ENCODE assay signal across 18 mouse cellular contexts in the genomic region with DNA sequence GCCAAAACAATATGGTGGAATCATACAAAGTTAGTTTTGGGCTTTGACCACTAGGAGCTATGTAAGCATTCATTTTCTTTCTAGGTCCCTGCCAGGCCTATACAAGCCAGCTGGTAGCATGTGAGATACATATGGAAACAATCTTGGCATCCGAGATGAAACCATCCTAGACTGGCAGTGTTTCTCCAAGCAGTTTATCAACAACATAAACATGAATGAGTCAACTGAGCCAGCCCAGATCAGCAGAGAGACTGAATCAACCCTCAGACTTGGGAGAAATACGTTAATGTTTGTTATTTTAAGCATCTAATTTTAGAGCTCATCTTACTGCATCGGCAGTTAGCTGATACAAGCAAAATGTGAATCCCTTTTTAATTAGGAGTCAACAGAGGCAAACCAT.
DNase-seq lines count a peak whose midpoint lies in the region; ATAC-seq and TF ChIP-seq lines count a peak whose summit lies in the region.
"Had no signal": no experiment of that assay in that cellular context is flagged by ENCODE, and none has a peak within 500 bp of the region (broad histone marks: within the 10 kb centered on the region; RNA-seq: fewer than 3 reads in every experiment).

No protein-coding gene starts in this region.

- H3K4me1 ChIP-seq in intestine, postnatal 0 days (replicated peaks; ENCODE audit: control insufficient read depth, insufficient read depth, low read length): no peaks in the 10 kb centered on the region
- no peaks in the 10 kb centered on the region for H3K4me1 ChIP-seq in intestine, embryonic 16.5 days (ENCODE audit: control insufficient read depth, insufficient read depth, low read length)
- H3K4me1 ChIP-seq in forebrain, embryonic 16.5 days (replicated peaks; ENCODE audit: control insufficient read depth, insufficient read depth, low read length): no peaks in the 10 kb centered on the region
- H3K4me1 ChIP-seq: hindbrain, embryonic 13.5 days; midbrain, embryonic 15.5 days; neural tube, embryonic 12.5 days had no signal

- H3K27ac ChIP-seq in intestine, postnatal 0 days (ENCODE audit: low read depth, low read length): no peak overlapping the region
- H3K27ac ChIP-seq in intestine, embryonic 16.5 days (ENCODE audit: low read length): no peak overlapping the region
- no peak overlapping the region for H3K27ac ChIP-seq in forebrain, embryonic 16.5 days (ENCODE audit: low read length)
- H3K27ac ChIP-seq: hindbrain, embryonic 13.5 days; kidney, postnatal 0 days; left cerebral cortex, adult 2 months; liver, embryonic 14.5 days; midbrain, embryonic 15.5 days; neural tube, embryonic 12.5 days had no signal

- H3K9me3 ChIP-seq in intestine, postnatal 0 days (ENCODE audit: control insufficient read depth): no peaks in the 10 kb centered on the region
- H3K9me3 ChIP-seq in intestine, embryonic 16.5 days (ENCODE audit: control insufficient read depth, low read length): no peaks in the 10 kb centered on the region
- no peaks in the 10 kb centered on the region for H3K9me3 ChIP-seq in forebrain, embryonic 16.5 days (ENCODE audit: control insufficient read depth, low read length)
- H3K9me3 ChIP-seq: hindbrain, embryonic 13.5 days; midbrain, embryonic 15.5 days; neural tube, embryonic 12.5 days had no signal

- no peaks in the 10 kb centered on the region for H3K27me3 ChIP-seq in intestine, postnatal 0 days (replicated peaks; ENCODE audit: control insufficient read depth, insufficient read depth, low read length)
- no peaks in the 10 kb centered on the region for H3K27me3 ChIP-seq in intestine, embryonic 16.5 days (replicated peaks; ENCODE audit: control insufficient read depth, insufficient read depth, low read length)
- H3K27me3 ChIP-seq in forebrain, embryonic 16.5 days (replicated peaks; ENCODE audit: control insufficient read depth, insufficient read depth, low read length): no peaks in the 10 kb centered on the region
- H3K27me3 ChIP-seq: hindbrain, embryonic 13.5 days; midbrain, embryonic 15.5 days; neural tube, embryonic 12.5 days had no signal

- 64% methylated on average over 3 of the region's 3 CpGs for WGBS in intestine, postnatal 0 days
- 58% methylated on average over 3 of the region's 3 CpGs for WGBS in intestine, embryonic 16.5 days
- WGBS in forebrain, embryonic 16.5 days: 59% methylated on average over 3 of the region's 3 CpGs

- peak; percentile 10 for DNase-seq in embryo, embryonic 10.5 days (ENCODE audit: low spot score)
- DNase-seq in embryo, embryonic 11 days: no peak
- DNase-seq in NIH3T3 (ENCODE audit: low read depth): peak; percentile 84
- DNase-seq in retina, postnatal 1 day: no peak
- DNase-seq: cerebellum, adult 2 months; cerebellum, postnatal 25 days; gastrocnemius, postnatal 36 days; kidney, adult 2 months; lung, postnatal 4 days had no signal

- H3K36me3 ChIP-seq in intestine, postnatal 0 days (ENCODE audit: control insufficient read depth, insufficient read depth): no peaks in the 10 kb centered on the region
- H3K36me3 ChIP-seq in intestine, embryonic 16.5 days (ENCODE audit: control insufficient read depth, insufficient read depth, low read length): no peaks in the 10 kb centered on the region
- H3K36me3 ChIP-seq in forebrain, embryonic 16.5 days (ENCODE audit: control insufficient read depth, insufficient read depth): no peaks in the 10 kb centered on the region
- H3K36me3 ChIP-seq: hindbrain, embryonic 13.5 days; midbrain, embryonic 15.5 days; neural tube, embryonic 12.5 days had no signal

- H3K9ac ChIP-seq in intestine, postnatal 0 days (ENCODE audit: low read depth, low read length): no peak overlapping the region
- H3K9ac ChIP-seq in intestine, embryonic 16.5 days (ENCODE audit: low read depth, low read length): no peak overlapping the region
- H3K9ac ChIP-seq in forebrain, embryonic 16.5 days (replicated peaks; ENCODE audit: low read depth, low read length): no peak overlapping the region
- H3K9ac ChIP-seq: hindbrain, embryonic 13.5 days; liver, embryonic 14.5 days; midbrain, embryonic 15.5 days; neural tube, embryonic 12.5 days had no signal

- no peak overlapping the region for H3K4me3 ChIP-seq in intestine, postnatal 0 days (ENCODE audit: low read depth, low read length)
- no peak overlapping the region for H3K4me3 ChIP-seq in intestine, embryonic 16.5 days (ENCODE audit: low read length)
- H3K4me3 ChIP-seq in forebrain, embryonic 16.5 days (replicated peaks; ENCODE audit: low read length): no peak overlapping the region
- H3K4me3 ChIP-seq: hindbrain, embryonic 13.5 days; left cerebral cortex, adult 2 months; midbrain, embryonic 15.5 days; neural tube, embryonic 12.5 days had no signal

- ATAC-seq in intestine, postnatal 0 days: no peak
- no peak for ATAC-seq in intestine, embryonic 16.5 days
- peak; percentile 93 for ATAC-seq in forebrain, embryonic 16.5 days
- ATAC-seq: midbrain, embryonic 15.5 days had no signal

- no peak overlapping the region for H3K4me2 ChIP-seq in intestine, postnatal 0 days (replicated peaks; ENCODE audit: low read depth)
- no peak overlapping the region for H3K4me2 ChIP-seq in intestine, embryonic 16.5 days (ENCODE audit: low read depth, low read length)
- no peak overlapping the region for H3K4me2 ChIP-seq in forebrain, embryonic 16.5 days (ENCODE audit: low read length)
- H3K4me2 ChIP-seq: hindbrain, embryonic 13.5 days; midbrain, embryonic 15.5 days; neural tube, embryonic 12.5 days had no signal

- TF ChIP-seq CTCF in intestine, postnatal 0 days (IDR thresholded peaks at IDR 0.05; ENCODE audit: low read depth): 0 out of 2 replicates have a peak, but pooled peaks have one; percentile 11

Comparison
In these comparisons a context has a peak if more than half of its experiments do, and no peak if none do; other contexts are left out.
1. DNase-seq: peak in embryo, embryonic 10.5 days (single experiment) and NIH3T3 (single experiment); none in embryo, embryonic 11 days (single experiment) and retina, postnatal 1 day (single experiment).